Mouse (Mus musculus) spleen, adult 12 weeks (tissue): ENCODE results near the gene Notch4.

Experiments used
- DNase-seq: peaks from one replicate; pipeline ENCODE4 v3.0.0; 2022; ENCODE audit warnings: low spot score

Notch4 gene

GRCm38 (mm10) chr17:34593752-34594525, 29.9 kb downstream of the Notch4 start:
- DNase-seq: no peak

- DNase-seq: no peak
Observed at GRCm38 (mm10) chr17:34596098-34596497, 32.0 kb downstream of the Notch4 start.

GRCm38 (mm10) chr17:34597566-34598095, 33.6 kb downstream of the Notch4 start, which contains the start of gene Ager:
Ager (plus strand) TSS chr17:34597862.
- no peak for DNase-seq

- DNase-seq: no peak
Observed at GRCm38 (mm10) chr17:34599891-34600290, 35.8 kb downstream of the Notch4 start.

- no peak for DNase-seq
Observed at GRCm38 (mm10) chr17:34601796-34602195, 37.7 kb downstream of the Notch4 start.

- peak; percentile 95 for DNase-seq
Observed at GRCm38 (mm10) chr17:34603375-34604060, 39.5 kb downstream of the Notch4 start, which contains the start of gene Rnf5. Rnf5 (minus strand) TSS chr17:34603690.

GRCm38 (mm10) chr17:34604061-34604508, 40.0 kb downstream of the Notch4 start, which contains the start of gene Agpat1:
Agpat1 (plus strand) TSS chr17:34604262.
- DNase-seq: peak; percentile 92

GRCm38 (mm10) chr17:34604511-34605237, 40.6 kb downstream of the Notch4 start:
- no peak for DNase-seq

GRCm38 (mm10) chr17:34605609-34606008, 41.5 kb downstream of the Notch4 start:
- DNase-seq: peak; percentile 81

GRCm38 (mm10) chr17:34606186-34607039, 42.3 kb downstream of the Notch4 start:
- no peak for DNase-seq

GRCm38 (mm10) chr17:34607997-34608396, 43.9 kb downstream of the Notch4 start:
- DNase-seq: no peak

GRCm38 (mm10) chr17:34611050-34611449, 47.0 kb downstream of the Notch4 start:
- no peak for DNase-seq

GRCm38 (mm10) chr17:34613054-34613645, 49.1 kb downstream of the Notch4 start:
- DNase-seq: no peak

- no peak for DNase-seq
Observed at GRCm38 (mm10) chr17:34613830-34614229, 49.8 kb downstream of the Notch4 start.

GRCm38 (mm10) chr17:34615871-34616270, 51.8 kb downstream of the Notch4 start, which contains the start of gene Egfl8:
Egfl8 (minus strand) TSS chr17:34615971.
- no peak for DNase-seq

- peak; percentile 67 for DNase-seq
Observed at GRCm38 (mm10) chr17:34618999-34619398, 54.9 kb downstream of the Notch4 start.

- no peak for DNase-seq
Observed at GRCm38 (mm10) chr17:34621006-34621405, 56.9 kb downstream of the Notch4 start.

- DNase-seq: no peak
Observed at GRCm38 (mm10) chr17:34623161-34623560, 59.1 kb downstream of the Notch4 start.

- DNase-seq: no peak
Observed at GRCm38 (mm10) chr17:34624981-34625380, 60.9 kb downstream of the Notch4 start.

- no peak for DNase-seq
Observed at GRCm38 (mm10) chr17:34626062-34626772, 62.1 kb downstream of the Notch4 start.
